Mouse (Mus musculus) intestine, embryonic 14.5 days (tissue): ENCODE results near the gene Faap100. TPM values are rescaled to one million over a fixed set of nuclear protein-coding genes. Genes with fewer than 3 reads are reported as not detected.
A peak's percentile ranks its signal among the peaks of the same experiment; 100 is the strongest.
"Not testable (repeated sequence)": the region's sequence is repeated elsewhere in the genome, so short reads cannot be mapped to it uniquely, and the experiment has no call there.

Experiments
- ATAC-seq: fragments of 200-750 bp; cut with Nextera tagmentation; replicated peaks from 2 replicates; pipeline ENCODE4 v1.8.0; 2017; ENCODE audit warnings: low read depth, moderate number of reproducible peaks, moderate TSS enrichment, moderate library complexity; ENCODE audit not compliant: low FRiP score, low TSS enrichment
- DNase-seq: peaks from one replicate; pipeline ENCODE4 v3.0.0-alpha.2; 2018; ENCODE audit warnings: low spot score
- H3K27ac ChIP-seq: fragments of 300-500 bp; sonication (generic); 2 replicates; pipeline ENCODE4 v1.5.1; 2014; ENCODE audit warnings: low read depth, mild to moderate bottlenecking, control low read depth
- H3K27me3 ChIP-seq: fragments of 300-500 bp; sonication (generic); replicated peaks from 2 replicates; pipeline ENCODE4 v1.6.1; 2014; ENCODE audit warnings: low read length, control low read depth; ENCODE audit not compliant: control insufficient read depth, insufficient read depth
- H3K36me3 ChIP-seq: fragments of 300-500 bp; sonication (generic); 2 replicates; pipeline ENCODE4 v1.6.1; 2014; ENCODE audit warnings: low read length, control low read depth; ENCODE audit not compliant: control insufficient read depth, insufficient read depth
- H3K4me1 ChIP-seq: fragments of 300-500 bp; sonication (generic); replicated peaks from 2 replicates; pipeline ENCODE4 v1.6.1; 2014; ENCODE audit warnings: low read length, control low read depth, mixed read lengths; ENCODE audit not compliant: control insufficient read depth, insufficient read depth
- H3K4me2 ChIP-seq: fragments of 300-500 bp; sonication (generic); 2 replicates; pipeline ENCODE4 v1.6.1; 2014; ENCODE audit warnings: low read length
- H3K4me3 ChIP-seq: fragments of 300-500 bp; sonication (generic); 2 replicates; pipeline ENCODE4 v1.5.1; 2014; ENCODE audit warnings: low read depth, low read length, control low read depth, mixed read lengths
- H3K9ac ChIP-seq: fragments of 300-500 bp; sonication (generic); 2 replicates; pipeline ENCODE4 v1.6.1; 2014; ENCODE audit warnings: mild to moderate bottlenecking, low read length
- H3K9me3 ChIP-seq: fragments of 300-500 bp; sonication (generic); 2 replicates; pipeline ENCODE4 v1.6.1; 2016; ENCODE audit warnings: low read length, control low read depth; ENCODE audit not compliant: control insufficient read depth
- WGBS: fragments of 180-500 bp; shearing (Covaris S2); extraction: QIAGEN DNeasy Blood & Tissue Kit; methylation state at CpG from one replicate; pipeline ENCODE4 v1.1.7; 2014; 5-methylcytosine and 5-hydroxymethylcytosine counted together
- polyA plus RNA-seq: library from polyadenylated mRNA; unstranded; fragments of >200 nt; fragmentation: Nextera tagmentation; extraction: Ambion mirVana; gene quantifications from 2 replicates; pipeline ENCODE4 v1.2.1, GENCODE M21; 2014

The Faap100 gene
- polyA plus RNA-seq, 1 experiment from 2014 or later, result 32.6 TPM

DNA sequence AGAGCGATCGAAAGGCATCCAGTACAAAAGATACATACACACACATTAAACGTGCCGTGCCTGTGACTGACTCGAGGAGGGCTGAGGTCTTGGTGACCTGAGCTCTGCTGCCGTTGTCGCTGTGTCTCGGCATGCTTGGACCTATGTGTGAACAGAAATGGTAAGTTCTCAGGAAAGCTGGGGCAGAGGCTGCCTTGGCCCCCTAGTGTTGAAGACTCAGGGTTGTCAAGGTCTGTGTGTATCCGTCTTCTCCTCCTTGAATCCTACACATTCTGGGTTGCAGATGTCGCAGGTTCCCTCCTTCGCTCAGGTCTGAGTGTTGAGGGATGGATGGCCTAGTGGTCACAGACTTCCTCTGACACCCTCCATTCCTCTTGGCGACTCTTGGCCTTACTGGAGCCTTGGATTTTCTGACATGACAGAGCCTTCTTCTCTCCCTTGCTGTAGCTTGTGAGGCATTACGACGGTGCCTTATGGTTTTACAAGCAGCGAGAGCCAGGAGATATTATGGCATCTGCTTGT is 22.2 kb downstream of the Faap100 start:
- H3K4me1 ChIP-seq, result peaks cover 60% of the 10 kb centered on the region
- H3K36me3 ChIP-seq, result no peaks in the 10 kb centered on the region
- no peaks in the 10 kb centered on the region for H3K27me3 ChIP-seq
- H3K27ac ChIP-seq, result no peak overlapping the region
- ATAC-seq (no peak), DNase-seq (no peak)
- no peak overlapping the region for H3K4me2 ChIP-seq
- H3K9me3 ChIP-seq, result no peaks in the 10 kb centered on the region
- no peak overlapping the region for H3K9ac ChIP-seq
- WGBS, result 82% methylated on average over 15 of the region's 15 CpGs
- H3K4me3 ChIP-seq, result no peak overlapping the region

GRCm38 (mm10) chr11:120355277-120356039 is 23.1 kb downstream of the Faap100 start:
- Histone ChIP-seq H3K4me2 (no peak overlapping the region), H3K4me3 (no peak overlapping the region), H3K27ac (peak overlapping the region; percentile 16; the same call in 1 of the 2 replicates), H3K36me3 (no peaks in the 10 kb centered on the region), H3K27me3 (no peaks in the 10 kb centered on the region), H3K9me3 (no peaks in the 10 kb centered on the region), H3K4me1 (peaks cover 67% of the 10 kb centered on the region), H3K9ac (no peak overlapping the region)
- ATAC-seq, result no peak
- DNase-seq, result no peak
- 39% methylated on average over 5 of the region's 5 CpGs for WGBS

DNA sequence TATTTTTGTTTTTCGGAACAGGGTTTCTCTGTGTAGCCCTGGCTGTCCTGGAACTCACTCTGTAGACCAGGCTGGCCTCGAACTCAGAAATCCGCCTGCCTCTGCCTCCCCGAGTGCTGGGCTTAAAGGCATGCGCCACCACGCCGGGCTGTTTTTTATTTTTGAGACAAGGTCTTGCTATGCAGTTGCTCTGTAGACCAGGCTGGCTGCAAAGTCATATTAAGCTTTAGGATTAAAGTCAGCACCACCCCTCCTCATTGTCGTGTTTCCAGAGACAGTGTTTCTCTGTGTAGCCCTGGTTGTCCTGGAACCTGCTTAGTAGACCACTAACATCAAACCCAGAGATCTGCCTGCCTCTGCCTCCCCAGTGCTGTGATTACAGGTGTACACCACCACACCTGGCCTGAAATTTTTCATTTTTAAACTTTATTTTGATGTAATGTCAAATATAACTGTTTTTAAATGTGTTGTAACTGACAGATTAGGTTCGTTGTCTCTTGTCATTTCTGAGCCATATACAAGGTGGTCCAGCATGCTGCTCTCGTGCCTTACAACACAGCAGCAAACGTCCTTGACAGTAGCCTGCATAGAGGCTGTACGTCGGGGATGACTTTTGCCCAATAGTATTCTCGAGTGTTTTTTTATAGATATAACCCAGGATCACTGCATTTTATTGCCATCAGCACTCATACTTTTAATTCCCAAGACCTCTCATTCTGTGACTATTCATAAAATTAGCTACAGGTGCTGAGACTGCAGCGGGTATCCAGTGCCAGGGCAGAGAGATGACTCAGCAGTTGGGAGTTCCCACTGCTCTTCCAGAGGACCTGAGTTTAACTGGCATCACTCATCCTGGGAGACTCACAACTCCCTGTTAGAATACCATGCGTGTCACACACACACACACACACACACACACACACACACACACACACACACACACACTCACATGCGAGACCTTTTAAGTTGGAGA is 24.0 kb downstream of the Faap100 start:
- Histone ChIP-seq H3K36me3 (no peaks in the 10 kb centered on the region), H3K4me3 (no peak overlapping the region), H3K27ac (peak overlapping the region; percentile 100; the same call in 1 of the 2 replicates), H3K9ac (no peak overlapping the region), H3K4me1 (peaks cover 58% of the 10 kb centered on the region), H3K4me2 (no peak overlapping the region), H3K9me3 (no peaks in the 10 kb centered on the region), H3K27me3 (no peaks in the 10 kb centered on the region)
- DNase-seq (no peak), ATAC-seq (no peak)
- WGBS, result 86% methylated on average over 17 of the region's 17 CpGs

- Histone ChIP-seq H3K4me2 (0 out of 2 replicates have a peak overlapping the region, but pooled peaks have one; percentile 9), H3K27ac (peak overlapping the region; percentile 100; the same call in 1 of the 2 replicates), H3K9me3 (no peaks in the 10 kb centered on the region), H3K9ac (0 out of 2 replicates have a peak overlapping the region, but pooled peaks have one; percentile 20), H3K27me3 (no peaks in the 10 kb centered on the region), H3K4me1 (peaks cover 54% of the 10 kb centered on the region), H3K4me3 (no peak overlapping the region), H3K36me3 (no peaks in the 10 kb centered on the region)
- ATAC-seq (peak; percentile 25), DNase-seq (peak; percentile 82)
- 32% methylated on average over 26 of the region's 26 CpGs for WGBS
Observed at GRCm38 (mm10) chr11:120353500-120354303, 24.9 kb downstream of the Faap100 start.

DNA sequence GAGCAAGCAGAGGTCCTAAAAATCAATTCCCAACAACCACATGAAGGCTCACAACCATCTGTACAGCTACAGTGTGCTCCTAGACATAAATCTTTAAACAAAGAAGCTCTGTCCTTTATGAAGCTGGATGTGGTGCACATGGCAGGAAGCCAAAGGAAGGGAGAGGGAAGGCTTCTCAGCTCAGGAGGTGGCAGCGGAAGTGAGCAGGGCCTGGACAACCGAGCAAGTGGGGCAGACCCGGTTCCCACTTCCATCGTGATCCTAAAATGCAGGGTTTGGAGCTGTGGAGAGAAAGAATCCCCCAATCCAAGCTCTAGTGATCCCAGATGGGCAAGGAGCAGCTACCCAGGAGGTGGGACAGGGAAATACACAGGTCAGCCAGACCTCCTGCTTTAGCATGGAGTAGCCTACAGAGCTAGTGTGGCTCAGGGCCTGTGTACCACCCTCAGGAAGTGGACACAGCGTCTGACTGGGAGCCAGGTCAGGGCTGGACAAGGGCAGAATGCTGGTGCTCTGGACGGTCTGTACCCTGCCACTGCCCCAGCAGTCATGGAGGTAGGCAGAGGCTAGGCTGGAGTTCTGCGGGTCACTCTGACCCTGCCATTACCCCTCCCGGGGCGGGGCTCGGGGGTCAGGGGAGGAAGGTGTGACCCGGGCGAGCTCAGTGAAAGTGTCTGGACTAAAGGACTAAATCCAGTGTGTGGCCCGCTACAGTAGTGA is 25.8 kb downstream of the Faap100 start:
- Histone ChIP-seq H3K27me3 (no peaks in the 10 kb centered on the region), H3K4me2 (no peak overlapping the region), H3K4me3 (no peak overlapping the region), H3K9ac (peak overlapping the region; percentile 25; the same call in 1 of the 2 replicates), H3K4me1 (peaks cover 44% of the 10 kb centered on the region), H3K36me3 (no peaks in the 10 kb centered on the region), H3K9me3 (no peaks in the 10 kb centered on the region), H3K27ac (peak overlapping the region; percentile 100)
- 53% methylated on average over 13 of the region's 13 CpGs for WGBS
- ATAC-seq (no peak), DNase-seq (no peak)

DNA sequence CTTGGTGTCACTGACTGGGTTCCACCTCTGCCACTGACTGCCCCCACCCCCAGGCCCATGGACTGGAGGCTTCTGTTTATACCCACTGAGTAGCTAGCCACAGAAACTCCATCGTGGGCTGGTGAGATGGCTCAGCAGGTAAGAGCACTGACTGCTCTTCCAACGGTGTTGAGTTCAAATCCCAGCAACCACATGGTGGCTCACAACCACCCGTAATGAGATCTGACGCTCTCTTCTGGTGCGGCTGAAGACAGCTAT is 26.5 kb downstream of the Faap100 start:
- H3K9ac ChIP-seq, H3K36me3 ChIP-seq, H3K4me3 ChIP-seq, DNase-seq, H3K9me3 ChIP-seq, H3K27me3 ChIP-seq, ATAC-seq, H3K4me2 ChIP-seq: not testable (repeated sequence)
- WGBS, result 87% methylated on average over 5 of the region's 5 CpGs
- Histone ChIP-seq H3K27ac (peak overlapping the region; percentile 100; the same call in 1 of the 2 replicates), H3K4me1 (peaks cover 40% of the 10 kb centered on the region)

GRCm38 (mm10) chr11:120351250-120352092 is 27.1 kb downstream of the Faap100 start:
- H3K9me3 ChIP-seq, result no peaks in the 10 kb centered on the region
- no peaks in the 10 kb centered on the region for H3K27me3 ChIP-seq
- peaks cover 40% of the 10 kb centered on the region for H3K4me1 ChIP-seq
- ATAC-seq (no peak), DNase-seq (no peak)
- H3K36me3 ChIP-seq, result peaks cover 8% of the 10 kb centered on the region
- peak overlapping the region; percentile 89 for H3K4me2 ChIP-seq
- whole genome bisulfite sequencing, result 77% methylated on average over 10 of the region's 10 CpGs
- H3K27ac ChIP-seq, result peak overlapping the region; percentile 100
- H3K9ac ChIP-seq, result peak overlapping the region; percentile 100
- no peak overlapping the region for H3K4me3 ChIP-seq
